Mouse (Mus musculus): ENCODE measurements around the gene Aff3.

The Aff3 gene

DNA sequence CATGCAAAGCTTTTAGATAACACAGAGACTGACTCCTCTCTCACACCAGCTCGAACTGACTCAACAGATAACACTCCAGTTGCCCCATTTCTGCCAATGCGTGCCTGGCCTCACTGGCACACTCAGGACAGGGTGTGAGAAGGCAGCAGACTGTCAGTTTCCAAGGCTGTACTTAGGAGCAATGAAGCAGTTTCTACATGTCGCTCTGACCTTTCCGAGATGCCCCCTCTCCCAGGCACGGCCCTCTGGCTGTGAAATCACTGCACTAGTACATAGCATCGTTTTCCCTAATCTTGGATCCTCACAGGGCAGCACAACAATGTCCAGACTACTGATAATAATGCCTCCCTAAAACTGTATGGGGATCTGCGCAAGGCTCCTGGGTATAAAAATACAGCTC is 132.2 kb downstream of the Aff3 start:
- no peak for DNase-seq

DNA sequence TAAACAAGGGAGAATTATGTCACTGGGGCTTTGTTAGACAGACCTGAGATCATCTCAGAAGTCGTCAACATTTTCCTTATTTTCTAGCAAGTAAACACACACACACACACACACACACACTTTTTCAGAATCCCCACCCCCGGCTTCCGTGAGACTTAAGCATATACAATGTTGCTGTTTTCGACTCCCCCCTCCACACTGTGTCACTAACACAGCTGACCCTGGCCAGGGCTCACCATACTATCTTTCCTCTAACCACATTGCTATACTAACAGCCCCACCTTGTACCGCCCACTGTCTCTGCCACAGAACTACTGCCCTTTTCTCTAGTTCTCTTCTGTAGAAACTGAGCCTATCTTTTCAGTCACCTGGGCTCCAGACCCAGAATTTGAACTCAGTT is 136.1 kb downstream of the Aff3 start:
- no peak for DNase-seq

DNA sequence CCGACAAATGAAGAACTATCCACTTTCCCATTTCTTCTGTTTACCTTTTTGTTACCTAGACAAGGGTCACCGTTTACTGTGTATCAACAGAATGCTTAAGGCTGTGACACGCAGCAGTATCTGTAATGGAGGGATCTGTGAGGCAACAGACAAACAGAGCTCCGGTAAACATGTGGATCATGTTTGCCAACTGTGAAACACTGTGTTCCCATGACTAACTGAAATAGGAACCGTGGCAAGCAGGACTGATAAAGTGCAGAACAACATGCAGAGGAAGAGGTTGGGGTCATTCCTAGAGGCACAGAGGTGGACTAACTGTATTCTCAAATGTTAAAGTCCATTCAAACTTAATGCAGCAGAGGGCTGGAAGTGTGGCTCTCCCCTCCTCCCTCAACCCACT is 138.2 kb downstream of the Aff3 start:
- no peak for DNase-seq

DNA sequence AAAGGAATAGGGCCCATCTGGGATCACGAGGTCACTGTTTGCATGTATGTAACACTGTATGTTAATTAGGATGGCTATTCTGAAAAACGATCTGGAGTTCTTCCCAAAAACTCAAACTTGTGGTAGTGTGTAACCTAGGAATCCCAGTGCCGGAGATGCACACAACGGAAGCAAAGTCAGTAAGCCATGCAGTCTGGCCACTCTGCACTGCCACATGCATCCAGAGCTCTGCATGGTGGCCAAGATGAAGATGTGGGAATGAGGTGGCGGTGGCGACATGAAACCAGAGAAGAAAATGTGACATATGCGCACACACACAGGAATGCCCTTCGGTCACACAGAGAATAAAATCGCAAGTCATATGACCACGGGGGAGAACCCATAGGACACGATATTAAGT is 143.1 kb downstream of the Aff3 start:
- DNase-seq: no peak

DNA sequence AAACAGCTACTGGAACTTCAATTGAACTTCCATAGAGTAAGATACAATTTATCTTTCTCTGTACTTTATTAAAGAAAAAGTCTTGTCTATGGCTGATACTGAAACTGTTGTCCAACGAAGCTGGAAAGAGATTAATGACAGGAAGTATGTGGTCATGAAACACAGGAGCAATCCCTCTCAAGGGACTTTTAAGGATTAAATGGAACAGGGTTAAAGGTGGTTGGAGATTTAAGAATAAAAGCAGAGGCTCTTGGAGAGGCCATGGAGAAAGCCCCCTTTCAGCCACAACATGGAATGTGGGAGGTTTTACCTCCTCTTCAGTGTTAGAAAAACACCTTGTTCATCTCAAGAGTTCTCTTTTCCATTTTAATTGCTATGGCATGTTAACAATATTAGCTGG is 148.5 kb downstream of the Aff3 start:
- DNase-seq: no peak

DNA sequence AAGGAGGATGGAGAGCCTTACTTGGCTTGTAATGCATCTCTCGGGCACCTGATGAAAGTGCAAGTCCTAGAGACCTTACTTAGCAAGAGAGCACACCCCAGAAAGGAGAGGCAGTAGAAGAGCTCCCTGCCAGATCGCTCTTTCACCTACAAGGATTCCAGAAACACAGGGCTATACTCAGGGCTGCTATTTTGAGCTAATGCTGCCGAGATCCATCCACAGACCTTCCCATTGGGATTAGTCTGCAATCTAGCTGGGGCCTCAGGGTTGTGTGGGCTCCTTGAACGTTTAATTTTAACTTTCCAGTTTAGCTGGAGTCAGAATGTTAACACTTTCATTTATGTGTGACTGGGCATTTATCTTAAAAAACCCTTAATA is 150.1 kb downstream of the Aff3 start:
- DNase-seq: no peak

DNA sequence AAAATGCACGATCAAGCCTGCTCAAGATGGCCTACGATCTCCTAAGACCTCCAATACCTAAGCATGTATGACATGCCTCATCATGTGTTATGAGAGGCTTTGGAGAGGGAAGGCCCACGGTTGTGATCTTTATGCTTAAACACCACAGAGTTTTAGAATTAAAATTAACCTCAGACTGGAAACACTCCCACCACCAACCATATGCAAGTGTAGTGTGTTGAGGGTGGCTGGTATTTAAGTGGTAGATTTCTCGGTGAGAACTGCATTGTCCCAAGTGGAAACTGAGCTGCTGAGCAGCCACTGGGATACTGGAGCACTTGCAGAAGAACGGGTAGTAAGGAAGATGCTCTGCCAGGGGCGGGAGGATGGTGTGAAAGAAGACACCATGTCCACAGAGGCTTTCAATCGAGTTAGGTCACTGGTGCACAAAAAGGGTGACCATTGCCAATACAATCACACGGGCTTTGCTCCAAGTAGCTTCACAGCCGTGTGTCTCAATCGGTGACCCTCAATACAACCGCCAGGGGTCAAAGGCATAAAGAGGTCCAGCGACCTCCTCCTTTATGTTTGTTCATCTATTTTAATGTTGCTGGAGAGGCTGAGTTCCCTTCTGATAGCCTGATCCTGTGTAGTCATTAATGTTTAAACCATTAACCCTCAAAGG is 150.7 kb downstream of the Aff3 start:
- no peak for DNase-seq

DNA sequence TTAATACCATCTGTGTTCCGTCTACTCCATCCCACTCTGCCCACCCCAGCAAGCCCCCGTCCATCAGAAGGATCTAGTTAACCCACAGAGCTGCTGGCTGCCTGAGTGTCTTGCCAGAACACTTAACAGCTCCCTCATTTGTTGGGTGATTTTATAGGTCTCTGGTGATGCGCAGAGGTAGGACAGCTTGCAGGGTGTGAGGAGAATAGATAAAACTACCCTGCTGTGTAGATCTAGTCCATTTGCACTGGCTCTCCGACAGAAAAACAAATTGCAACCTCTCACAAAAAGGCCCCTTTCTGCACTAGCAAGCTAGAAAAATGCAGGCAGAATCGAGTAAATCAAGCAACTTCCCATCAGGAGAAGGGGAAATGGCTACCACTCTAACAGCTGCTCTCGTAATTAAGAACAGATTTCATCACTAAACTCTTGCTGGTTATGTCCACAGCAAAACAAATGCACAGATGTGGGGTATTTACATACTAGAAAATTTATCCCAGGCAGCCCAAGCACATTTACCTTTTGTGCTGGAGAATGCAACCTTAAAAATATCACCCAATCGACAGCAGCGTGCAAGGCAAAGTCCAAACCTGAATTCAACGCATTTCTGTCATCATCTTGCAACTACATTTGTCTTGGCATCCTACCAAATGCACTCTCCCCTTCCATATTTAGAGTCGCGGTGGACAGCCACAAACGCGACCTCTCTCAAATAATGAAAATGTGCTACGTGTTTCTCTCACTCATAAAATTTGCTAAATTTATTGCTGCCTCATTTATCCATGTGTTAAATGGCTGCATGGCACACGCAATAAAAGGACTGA is 152.3 kb downstream of the Aff3 start:
- no peak for DNase-seq

DNA sequence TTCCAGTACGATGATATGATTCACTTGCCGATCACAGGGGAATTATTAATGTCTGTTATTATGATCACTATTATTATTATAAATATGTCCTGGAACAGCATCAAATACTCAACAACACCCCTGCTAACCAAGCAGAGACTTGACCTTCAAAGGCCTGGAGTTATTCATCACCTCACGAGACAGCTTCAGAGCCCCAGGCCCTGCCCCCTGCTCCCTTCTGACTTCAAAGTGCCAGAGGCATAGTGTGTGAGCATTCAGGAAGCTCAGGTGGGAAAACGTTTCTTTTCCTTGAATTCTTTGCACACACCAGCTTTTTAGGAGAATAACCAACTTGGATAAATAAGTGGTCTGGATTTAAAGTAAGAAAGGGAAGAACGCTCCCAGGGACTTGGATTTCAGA is 153.7 kb downstream of the Aff3 start:
- DNase-seq: no peak

DNA sequence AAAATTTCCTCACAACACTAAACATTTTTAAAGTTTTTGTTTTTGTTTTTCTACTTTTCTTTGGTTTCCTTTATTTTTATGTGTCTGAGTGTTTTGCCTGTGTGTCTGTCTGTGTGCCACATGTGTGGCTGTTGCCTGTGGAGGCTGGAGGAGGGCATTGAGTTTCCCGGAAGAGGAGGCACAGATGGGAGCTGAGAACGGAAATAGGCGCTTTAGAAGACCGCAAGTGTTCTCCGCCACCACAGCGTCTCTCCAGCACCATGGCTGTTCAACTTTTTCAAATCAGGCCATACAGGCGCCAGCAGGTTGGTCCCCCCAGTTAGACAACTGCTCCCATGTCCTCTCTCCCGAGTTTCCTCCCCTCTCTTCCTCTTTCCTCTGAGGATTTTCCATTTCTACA is 155.5 kb downstream of the Aff3 start:
- DNase-seq: no peak

DNA sequence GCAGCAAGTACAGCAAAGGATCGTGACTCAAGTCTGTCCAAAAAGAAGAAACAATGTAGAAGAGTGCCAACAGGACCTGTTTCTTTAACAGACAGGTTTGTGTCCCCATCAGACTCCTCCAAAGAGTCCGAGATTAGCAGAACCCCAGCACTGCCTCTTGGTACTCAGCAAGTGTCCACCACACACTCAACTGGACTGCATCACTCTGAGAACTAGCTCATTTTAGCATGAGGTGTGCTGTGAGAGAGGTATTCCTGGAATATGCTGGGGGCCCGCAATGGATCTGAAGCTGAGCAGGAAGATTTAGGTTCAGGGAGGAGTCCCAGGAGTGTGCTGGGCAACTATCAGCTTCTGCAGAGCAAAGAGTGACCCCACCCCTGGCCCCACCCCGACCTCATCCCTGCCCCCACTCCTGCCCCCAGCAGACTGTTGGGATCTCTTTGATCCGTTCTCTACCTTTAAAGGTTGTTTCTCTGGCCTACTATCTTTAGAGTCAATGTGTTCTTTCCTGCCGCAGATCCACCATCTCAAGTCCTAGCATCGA is 157.0 kb downstream of the Aff3 start:
- DNase-seq: no peak

DNA sequence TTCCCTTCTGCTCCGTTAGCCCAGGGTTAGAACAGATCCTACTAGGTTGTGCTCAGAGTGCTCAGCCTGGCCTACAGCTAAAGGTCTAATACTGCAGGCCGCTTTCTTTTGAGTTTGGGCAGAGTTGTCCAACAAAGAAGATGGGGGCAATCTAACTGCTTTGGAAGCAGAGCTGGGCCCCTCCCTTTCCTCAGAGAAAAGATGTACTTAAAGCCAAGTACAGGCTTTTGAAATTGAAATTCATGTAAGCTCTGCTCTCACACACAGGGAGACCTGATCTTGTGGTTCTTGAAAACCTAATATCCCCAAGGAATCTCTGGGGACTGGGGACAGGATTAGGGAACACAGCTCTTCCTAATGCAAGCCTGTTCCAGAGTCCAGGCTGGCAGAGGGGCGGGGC is 158.4 kb downstream of the Aff3 start:
- no peak for DNase-seq

DNA sequence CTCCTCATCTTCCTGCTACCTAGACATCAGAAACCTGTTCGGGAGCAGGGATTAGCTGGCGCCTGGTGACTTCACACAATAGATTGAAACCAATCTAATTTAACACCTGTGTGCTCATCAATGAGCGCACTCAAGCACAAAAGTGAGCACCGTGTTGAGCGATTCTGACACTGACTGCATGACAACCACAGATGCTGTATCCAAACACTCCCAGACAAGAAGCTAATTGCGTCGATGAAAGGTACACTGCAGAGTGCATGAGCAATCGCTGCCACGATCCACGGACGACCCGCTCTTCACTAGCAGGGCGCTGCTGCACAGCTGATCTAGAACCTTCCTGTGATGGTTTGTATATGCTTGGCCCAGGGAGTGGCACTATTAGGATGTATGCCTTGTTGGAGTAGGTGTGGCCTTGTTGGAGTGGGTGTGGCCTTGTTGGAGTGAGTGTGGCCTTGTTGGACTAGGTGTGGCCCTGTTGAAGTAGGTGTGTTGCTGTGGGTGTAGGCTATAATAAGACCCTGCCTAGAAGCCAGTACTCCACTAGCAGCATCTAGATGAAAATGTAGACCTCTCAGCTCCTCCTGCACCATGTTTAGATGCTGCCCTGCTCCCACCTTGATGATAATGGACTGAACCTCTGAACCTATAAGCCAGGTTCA is 161.2 kb downstream of the Aff3 start:
- DNase-seq: no peak

DNA sequence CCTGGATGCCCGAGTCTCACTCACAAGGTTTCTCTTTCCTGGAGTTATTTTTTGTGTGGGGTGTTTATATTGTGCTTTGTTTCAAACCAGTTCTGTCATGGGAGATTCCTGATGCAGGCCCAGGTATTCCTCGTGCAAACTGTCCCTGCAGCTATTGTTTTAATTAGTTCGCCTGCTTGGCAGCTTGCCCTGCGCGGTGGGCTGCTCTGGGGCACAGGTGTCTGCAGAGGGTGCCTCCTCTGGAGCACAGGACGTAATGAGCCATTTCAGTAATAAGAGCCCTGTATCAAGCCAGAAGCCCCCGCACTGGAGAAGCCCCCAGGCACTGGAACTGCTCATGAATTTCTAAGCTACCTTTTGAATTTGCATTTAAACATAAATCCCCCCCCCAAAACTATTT is 162.0 kb downstream of the Aff3 start:
- DNase-seq: no peak

DNA sequence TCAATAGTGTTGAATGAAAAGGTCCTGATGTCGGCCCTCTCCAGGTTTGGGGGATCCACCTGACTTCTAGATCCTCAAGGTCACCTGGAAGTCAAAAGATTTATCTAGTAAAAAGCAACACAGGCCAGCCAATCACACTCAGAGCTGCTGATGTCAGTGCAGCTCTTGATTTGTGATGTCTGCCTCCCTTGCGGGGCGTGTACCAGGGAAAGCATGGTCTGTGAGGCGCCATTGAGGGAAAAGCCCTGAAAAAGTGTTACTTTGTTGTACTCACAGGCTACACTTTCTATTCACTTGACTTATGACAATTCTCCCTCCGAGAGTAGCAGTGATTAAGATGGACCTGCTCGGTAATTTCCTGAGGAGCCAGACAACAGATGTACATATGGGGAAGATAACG is 163.5 kb downstream of the Aff3 start:
- no peak for DNase-seq

DNA sequence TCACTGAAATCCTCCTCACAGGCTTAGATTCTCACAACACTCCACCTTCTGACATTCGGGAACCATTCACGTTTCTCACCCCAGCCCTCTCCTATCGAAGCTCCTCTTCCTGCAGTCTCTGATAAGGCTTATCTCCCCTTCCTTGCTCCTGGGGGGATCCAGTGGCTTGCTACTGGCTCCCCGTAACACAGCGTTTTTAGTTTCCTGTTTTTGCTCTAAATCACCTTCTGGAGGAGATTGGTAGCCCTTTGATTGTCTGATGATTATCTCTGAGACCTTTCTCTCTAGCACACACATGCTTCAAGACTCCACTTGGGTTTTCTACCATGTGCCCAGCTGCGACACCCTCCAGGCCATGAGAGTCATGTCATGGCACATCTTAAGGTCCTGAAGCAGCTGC is 165.3 kb downstream of the Aff3 start:
- no peak for DNase-seq

DNA sequence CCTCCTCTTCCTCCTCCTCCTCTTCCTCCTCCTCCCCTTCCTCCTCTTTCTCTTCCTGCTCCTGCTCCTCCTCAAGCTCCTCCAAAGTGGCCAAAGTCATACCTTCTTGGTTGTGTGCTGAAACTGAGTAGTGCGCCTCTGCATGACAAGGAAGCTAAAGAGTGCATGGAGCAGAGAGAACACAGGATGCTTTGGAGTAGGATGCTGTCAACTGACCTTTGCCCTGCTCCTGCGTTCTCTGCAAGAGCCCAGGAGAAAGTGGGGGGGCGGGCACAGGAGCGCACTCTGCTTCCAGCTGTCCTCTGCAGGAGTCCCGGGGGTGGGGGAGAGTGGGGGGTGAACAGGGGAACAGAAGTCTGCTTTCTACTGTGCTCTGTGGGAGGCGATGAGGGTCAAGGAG is 167.2 kb downstream of the Aff3 start:
- DNase-seq: no peak

DNA sequence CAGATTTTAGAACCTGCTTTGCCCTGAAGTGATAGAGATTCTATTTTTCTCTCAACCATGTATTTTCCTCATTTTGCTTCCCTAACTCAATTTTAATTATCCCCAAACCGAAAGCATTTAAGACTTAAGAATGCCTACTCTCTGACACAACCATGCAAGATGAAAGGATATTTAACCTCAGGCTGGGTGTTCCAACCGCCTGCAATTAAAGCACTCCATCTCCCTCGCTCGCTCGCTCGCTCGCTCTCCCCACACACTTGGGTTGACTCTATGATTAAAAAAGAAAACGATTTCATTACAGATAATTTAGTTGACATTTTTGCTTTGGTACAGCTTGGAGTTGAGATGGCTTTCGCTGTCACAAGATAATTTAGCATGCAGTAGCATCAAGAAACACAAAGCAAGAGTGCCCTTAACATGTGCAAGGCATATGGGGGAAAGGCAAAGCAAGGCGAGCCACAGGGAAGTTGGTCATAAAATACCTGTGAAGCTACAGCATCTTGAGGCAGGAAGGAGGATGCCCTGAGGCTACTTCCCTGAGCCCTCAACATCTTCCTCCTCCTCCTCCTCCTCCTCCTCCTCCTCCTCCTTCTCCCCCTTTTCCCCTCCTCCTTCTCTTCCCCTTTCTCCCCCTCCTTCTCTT is 167.7 kb downstream of the Aff3 start:
- no peak for DNase-seq

DNA sequence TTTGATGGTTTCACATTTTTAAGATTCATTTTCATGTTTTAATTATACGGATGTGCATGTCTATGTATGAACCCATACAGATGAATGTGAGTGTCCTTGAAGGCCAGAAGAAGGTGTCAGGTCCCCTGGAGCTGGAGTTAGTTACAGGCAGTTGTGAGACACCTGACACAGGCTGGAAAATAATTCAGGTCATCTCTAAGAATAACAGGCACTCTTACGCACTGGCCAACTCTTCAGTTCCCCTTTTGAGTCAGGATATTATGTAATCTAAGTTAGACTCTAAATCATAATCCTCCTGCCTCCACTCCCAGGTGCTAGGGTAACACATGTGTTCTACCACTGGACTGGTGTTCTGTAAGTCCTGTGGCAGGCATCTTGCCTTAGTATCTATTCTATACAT is 169.5 kb downstream of the Aff3 start:
- no peak for DNase-seq

DNA sequence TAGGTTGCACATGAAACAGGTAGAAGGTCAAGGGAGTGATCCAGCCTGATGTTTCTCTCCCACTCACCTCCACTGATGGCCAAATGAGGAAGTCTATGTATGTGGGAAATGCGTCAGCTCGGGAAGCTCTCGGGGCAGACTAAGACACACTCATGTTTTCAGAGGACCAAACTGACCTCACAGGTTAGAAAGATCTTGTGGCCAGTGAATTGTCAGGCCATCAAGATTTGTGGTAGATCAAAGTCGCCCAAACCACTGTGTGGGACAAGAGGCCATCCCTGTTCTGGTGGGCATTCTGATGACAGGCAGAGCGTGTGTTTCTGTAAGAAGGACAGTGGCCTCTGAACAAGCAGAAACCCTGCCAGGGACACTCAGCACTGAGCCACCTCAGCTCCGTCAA is 175.0 kb downstream of the Aff3 start:
- no peak for DNase-seq

DNA sequence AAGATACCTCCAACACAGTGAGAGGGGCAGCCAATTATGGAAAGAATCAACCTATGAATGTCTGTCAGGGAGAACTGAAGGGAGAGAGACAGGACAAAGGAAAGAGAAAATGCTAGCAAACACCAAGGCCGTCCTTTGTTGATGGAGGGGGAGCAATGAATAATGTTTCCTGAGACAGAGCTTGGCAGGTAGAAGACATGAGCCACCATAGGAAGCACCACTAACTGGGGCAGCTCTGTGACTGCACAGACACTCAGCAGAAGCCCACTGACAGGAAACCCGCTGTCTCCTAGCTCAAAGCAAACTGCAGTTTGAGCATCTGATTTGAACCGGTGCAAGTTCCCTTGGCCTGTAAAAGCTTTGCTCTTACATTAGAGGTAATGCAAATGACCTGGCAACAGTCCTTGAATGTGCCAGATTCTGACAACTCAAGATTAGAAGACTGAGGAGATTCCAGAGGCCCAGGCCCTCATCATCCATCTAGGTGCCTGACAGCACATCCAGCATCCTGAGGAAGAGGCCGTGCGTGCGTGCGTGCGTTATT is 176.0 kb downstream of the Aff3 start:
- DNase-seq: no peak

DNA sequence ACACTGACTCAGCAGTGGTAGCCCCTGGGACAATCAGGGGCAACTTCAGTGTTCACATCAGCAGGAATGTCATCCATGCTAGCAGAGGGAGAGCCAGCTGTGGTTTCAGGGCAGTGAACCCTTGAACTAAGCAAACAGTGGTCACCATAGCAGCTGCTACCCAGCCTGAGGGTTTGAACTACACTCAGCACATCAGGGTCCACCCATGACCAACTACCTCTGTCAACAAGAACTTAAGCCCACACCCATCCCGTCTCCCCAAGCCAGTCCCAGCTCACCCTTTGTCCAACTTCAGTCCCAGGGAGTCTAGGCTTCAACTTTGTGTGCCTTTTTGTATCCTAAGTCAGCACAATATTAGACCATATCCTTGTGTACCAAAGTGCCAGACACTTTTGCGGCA is 176.9 kb downstream of the Aff3 start:
- DNase-seq: no peak

DNA sequence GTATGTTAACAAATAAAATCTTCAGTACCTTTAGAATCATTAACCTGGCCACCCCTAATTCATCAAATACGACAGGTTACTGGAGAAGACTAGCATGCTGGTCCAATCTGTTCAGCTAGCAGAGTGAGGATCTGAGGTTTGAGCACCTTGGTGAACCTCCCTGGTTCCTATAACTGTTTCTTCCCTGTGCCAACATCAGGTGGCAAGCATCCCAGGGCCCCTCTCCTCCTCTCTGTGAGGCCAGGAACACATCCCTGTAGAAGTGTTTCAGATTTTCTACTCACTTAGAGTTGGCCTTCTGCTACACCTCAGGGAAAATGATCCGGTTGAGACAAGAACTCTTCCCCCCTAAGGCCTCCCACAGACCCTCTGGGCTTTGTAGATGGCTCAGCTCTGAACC is 181.6 kb downstream of the Aff3 start:
- DNase-seq: no peak
